Mouse (Mus musculus) left cerebral cortex, adult 11 months (tissue): Measurements from ENCODE around the gene Prdm5.

Experiments
- DNase-seq: peaks from one replicate; pipeline ENCODE4 v3.0.0; 2022; ENCODE audit warnings: low spot score

The Prdm5 gene

DNA sequence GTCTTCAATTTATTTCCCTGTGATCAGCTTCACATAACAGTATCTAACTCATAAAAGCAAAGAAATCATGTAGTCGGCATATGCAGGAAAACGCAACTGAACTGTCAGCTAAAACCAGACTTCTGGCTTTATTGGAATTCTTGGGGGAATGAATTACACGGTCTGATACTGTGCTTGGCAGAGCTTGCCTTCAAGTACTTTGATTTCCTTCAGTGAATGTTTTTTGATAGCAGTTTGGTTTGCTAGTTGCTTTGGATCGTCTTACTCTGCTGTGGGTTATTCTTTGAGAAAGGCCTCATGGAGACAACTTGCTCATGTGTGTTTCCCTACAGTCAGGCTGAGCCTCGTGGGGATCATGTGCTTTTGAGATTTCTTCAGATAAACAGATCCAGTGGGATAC, 52.7 kb downstream of the Prdm5 start:
- DNase-seq, result no peak

GRCm38 (mm10) chr6:65834013-65834412, 55.2 kb downstream of the Prdm5 start:
- DNase-seq, result no peak

DNA sequence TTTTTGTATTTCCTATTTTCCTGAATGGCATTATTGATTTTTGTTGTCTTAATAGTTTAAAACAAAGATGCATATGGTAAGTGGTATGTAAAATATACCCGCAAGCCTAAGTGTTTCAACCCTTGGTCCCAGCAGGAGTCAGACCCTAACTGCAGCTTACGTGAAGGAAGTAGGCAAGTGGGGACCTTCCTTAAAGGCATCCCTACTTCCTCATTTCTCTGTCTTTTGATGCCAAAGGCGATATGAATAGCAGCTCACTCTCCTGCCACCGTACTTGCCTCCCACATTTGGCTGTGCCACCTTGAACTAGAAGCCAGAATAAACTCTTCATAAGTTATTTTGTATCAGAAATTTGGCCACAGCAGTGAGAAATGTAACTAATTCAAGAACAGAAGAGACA, 63.8 kb downstream of the Prdm5 start:
- no peak for DNase-seq

DNA sequence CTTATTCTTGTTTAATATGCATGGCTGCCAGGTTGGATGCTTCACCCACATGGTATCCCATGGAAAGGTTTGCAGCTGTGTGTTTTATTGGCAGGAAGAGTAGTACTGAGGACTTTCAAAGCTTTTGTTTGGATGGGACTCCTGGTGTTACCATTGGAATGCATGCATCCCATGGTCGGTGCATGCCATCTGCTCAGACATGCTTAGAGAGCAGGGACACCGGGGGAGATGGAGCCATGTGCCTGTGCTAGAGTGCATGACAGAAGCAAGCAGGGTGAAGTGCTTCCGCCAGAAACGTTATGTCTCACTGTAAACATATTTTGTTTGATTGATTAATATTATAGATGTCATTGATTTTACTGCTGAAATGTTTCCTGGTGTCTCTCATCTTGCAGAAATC, 70.3 kb downstream of the Prdm5 start:
- no peak for DNase-seq

DNA sequence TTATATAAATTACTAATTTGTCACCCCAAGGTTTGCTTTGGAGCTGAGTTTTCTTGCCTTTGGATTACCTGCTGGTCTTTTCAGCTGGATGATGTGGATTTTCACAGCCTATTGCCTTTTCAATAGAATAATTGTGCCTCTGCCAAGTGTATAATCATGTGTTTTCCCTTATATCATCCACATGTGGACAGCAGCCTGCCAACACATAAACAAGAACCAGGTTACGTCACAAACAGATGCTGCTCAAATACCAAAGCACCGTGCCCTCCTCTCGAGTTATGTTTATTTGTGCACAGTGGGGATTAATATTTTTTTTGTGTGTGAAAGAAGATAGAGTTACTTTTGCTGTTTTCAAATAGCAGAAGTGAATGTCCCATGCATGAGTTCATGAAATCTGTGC, 70.9 kb downstream of the Prdm5 start:
- no peak for DNase-seq

GRCm38 (mm10) chr6:65850221-65850620, 71.4 kb downstream of the Prdm5 start:
- DNase-seq, result no peak

- DNase-seq, result no peak
Observed at GRCm38 (mm10) chr6:65854020-65854419, 75.2 kb downstream of the Prdm5 start.

GRCm38 (mm10) chr6:65854585-65854984, 75.8 kb downstream of the Prdm5 start:
- no peak for DNase-seq

GRCm38 (mm10) chr6:65860609-65861008, 81.8 kb downstream of the Prdm5 start:
- no peak for DNase-seq

GRCm38 (mm10) chr6:65862836-65863235, 84.0 kb downstream of the Prdm5 start:
- DNase-seq, result no peak

DNA sequence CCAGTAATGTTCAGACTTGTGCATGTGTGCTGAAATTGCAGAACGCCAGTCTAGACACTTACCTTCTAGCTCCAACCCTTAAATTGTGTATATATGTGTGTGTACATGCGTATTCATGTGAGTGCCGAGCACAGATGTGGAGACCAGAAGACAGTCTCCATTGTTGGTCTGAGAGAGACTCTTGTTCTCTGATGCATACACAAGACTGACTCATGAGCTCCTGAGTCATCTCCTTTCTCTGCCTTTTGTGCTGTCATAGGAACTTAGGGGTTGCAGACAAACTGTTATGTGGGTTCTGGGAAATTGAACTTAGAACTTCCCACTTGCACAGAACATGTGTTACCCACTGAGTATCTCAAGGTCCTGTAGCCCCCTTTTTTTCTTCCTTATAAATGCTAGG, 85.4 kb downstream of the Prdm5 start:
- no peak for DNase-seq

DNA sequence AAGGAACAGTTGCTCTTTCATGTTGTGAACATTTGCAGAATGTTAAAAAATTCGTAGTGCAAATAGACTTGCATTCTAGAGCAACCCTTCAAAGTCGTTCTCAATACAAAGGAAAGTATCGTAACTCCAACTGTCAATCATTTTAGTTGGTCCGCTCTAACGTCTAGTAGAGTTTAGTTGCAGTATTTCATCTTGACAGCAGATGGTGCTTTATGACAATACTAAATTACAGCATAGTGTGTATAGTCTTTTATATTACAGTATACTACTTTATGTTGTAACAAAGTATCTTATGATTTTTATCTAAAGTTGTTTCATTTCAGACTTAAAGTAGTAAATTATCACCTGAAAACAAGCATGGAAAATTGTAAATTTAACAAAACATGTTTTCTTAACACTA, 86.1 kb downstream of the Prdm5 start:
- no peak for DNase-seq

- no peak for DNase-seq
Observed at GRCm38 (mm10) chr6:65865861-65866260, 87.1 kb downstream of the Prdm5 start.

GRCm38 (mm10) chr6:65871754-65872278, 93.0 kb downstream of the Prdm5 start:
- no peak for DNase-seq

GRCm38 (mm10) chr6:65878300-65878699, 99.5 kb downstream of the Prdm5 start:
- no peak for DNase-seq

- no peak for DNase-seq
Observed at GRCm38 (mm10) chr6:65888835-65889234, 110.0 kb downstream of the Prdm5 start.

DNA sequence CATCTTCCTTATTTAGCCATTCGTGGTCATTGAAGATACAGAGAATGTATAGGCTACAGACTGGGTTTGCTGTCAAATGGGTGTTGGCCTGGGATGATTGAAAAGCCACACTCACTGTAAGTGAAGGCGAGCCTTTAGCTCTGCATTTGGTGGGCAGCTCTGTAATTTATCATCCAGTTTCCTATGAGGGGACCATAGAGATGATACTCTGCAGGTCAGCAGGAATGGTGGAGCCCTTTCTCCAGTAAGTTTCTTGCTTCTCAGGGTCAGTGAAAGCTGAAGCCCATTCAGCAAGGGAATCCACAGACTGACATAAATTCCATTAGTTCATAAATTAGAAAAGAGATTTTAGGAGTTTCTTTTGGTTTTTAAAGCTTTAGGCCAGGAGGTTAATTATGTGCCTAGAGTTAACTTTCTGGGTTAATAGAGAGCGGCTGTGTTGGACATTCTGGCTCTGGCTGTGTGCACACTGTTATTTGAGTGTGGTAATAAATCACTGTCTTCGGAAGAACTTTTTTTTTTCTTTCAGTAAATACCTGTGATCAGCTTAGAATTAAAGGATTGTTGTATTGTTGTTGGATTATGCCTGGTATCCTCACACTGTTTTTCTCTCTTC, 113.4 kb downstream of the Prdm5 start:
- no peak for DNase-seq

GRCm38 (mm10) chr6:65906657-65907182, 127.9 kb downstream of the Prdm5 start:
- DNase-seq, result no peak

DNA sequence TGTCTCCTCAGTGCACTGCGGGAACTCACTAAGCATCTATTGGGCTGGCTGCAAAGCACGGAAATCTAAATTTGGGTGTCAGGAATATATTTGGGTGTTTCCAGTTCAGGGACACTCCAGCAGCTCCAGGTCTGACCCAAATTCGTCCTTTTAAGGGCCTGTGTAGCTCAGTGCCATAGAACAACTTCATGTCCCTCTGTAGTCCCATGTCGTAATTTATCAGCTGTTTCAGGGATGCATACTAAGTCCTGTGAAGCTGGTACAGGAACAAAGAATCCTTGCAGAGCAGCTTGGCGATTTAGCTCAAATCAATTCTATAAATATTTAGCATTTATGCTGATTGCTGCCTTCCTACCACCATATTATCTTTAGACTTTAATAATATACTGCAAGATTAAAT, 136.6 kb downstream of the Prdm5 start:
- DNase-seq, result no peak

- no peak for DNase-seq
Observed at GRCm38 (mm10) chr6:65921703-65922102, 142.9 kb downstream of the Prdm5 start.

GRCm38 (mm10) chr6:65923501-65924084, 144.8 kb downstream of the Prdm5 start:
- no peak for DNase-seq

DNA sequence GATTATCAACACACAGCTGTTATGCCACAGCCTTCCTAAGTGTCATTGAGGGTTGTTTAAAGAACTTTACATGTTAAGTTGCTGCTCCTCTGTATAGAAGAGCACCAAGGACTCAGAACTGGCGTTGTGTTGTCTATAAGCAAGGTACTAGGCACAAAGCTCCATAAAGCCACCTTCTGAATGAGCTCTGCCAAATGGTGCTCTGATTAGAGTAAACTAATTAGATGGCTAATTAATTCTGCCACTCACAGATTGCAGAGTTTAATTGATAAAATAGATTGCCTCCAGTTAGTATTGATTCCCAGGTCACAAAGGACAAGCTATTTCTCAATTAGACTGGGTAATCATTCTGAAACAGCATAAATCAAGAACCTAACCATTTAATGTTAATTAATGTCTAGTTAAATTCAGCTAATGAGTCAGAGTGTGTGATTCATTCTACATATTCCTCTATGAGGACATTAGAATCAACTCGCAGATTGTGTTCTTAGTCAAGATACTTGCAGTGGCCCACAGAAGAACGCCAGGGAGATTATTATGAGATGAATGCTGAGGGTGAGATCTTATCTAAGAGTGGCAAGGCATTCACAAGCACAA, 147.0 kb downstream of the Prdm5 start:
- no peak for DNase-seq

DNA sequence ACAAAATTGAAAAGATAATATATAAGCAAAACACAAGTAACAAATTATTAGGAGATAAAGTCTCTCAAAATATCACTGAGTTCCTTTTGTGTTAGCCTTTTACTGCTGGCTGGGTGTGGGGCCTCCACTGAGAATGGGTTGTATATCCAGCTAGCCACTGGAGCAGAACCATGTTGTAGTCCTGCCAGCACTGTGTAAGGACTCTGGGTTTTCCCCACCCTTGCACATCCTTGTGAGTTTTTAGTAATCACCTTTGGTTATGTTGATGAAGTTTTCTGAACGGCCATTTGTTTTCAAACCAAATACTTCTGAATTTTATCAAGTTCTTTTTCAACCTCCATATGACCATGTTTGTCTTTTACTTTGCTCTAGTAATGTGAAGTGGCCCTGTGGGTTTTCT, 151.7 kb downstream of the Prdm5 start:
- no peak for DNase-seq
